Mouse (Mus musculus): ENCODE measurements around the gene Gpr171. TPM values are rescaled to one million over a fixed set of nuclear protein-coding genes. Genes with fewer than 3 reads are reported as not detected.
"Not testable (repeated sequence)": the region's sequence is repeated elsewhere in the genome, so short reads cannot be mapped to it uniquely, and the experiment has no call there.

Gene Gpr171
- polyA plus RNA-seq, 1 experiment from 2014 or later: 1.2 TPM

DNA sequence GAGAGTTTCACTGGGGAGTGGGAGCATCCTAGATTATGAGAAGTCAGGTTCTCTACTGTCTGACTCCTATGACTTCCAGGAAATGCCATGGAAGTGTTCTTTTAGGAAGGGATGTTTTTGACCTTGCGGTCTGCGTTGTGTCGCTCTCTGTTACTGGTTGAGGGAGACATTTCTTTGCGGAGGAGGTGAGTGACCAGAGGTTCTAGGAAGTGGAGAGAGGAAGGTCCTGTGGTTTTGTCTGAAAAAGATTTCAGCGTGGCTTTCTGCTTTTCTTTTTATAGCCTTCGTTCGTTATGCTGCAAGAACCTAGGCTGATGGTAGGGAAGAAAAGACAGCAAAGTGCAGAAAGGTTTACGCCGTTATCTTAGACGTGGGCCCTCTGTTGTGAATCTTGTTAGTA lies 3.1 kb downstream of the Gpr171 start:
- no peak overlapping the region for H3K4me2 ChIP-seq (ENCODE audit: low read depth, low read length)
- H3K36me3 ChIP-seq (ENCODE audit: control insufficient read depth, insufficient read depth, low read length): no peaks in the 10 kb centered on the region
- H3K9me3 ChIP-seq (ENCODE audit: control insufficient read depth, low read length): no peaks in the 10 kb centered on the region
- no peak for ATAC-seq
- H3K27me3 ChIP-seq (replicated peaks; ENCODE audit: control insufficient read depth, insufficient read depth, low read length): no peaks in the 10 kb centered on the region
- 81% methylated on average over 10 of the region's 10 CpGs for WGBS
- no peaks in the 10 kb centered on the region for H3K4me1 ChIP-seq (ENCODE audit: control insufficient read depth, insufficient read depth, low read length)
- H3K4me3 ChIP-seq (ENCODE audit: low read length): no peak overlapping the region
- no peak overlapping the region for H3K9ac ChIP-seq (ENCODE audit: low read depth, low read length)
- no peak overlapping the region for H3K27ac ChIP-seq (ENCODE audit: low read length)

DNA sequence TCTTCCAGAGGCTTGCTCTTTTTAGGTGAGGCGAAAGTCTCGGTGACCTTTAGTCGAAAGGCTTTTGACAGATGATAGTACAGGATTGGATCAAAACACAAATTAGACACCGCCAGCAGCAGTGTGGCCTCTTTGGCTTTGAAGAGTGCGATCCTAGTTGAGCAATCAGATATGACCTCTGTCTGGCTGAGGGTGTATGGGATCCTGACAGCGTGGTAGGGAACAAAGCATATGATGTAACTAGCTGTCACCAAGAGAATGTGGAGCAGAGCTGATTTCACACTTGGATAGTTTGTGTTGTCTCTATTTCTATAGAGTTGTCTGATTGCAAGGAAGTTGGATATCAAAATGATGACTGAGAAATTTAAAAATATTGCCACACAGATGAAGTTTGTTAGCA lies 4.2 kb downstream of the Gpr171 start:
- no peak for ATAC-seq
- 85% methylated on average over 6 of the region's 6 CpGs for WGBS
- no peaks in the 10 kb centered on the region for H3K27me3 ChIP-seq (replicated peaks; ENCODE audit: control insufficient read depth, insufficient read depth, low read length)

DNA sequence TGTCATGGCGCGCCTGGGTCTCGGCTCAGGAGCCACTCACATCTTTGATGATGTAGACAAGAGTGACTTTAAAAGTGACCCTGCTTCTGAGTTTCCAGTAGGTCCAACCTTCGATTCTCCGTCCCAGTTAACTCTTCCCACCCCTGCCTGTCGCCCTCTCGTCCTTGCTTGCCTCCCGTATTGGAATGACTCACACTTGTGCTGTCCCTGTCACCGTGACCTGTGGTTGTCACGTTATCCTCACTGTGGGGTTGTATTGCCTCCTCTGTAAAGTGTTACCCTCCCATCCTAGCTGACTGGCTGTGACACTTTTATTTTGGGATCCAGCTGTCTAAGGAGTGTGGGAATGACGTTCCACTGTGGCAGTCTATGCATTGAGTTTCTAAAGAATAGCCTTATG lies 8.9 kb downstream of the Gpr171 start:
- no peak for ATAC-seq
- H3K27me3 ChIP-seq (replicated peaks; ENCODE audit: control insufficient read depth, insufficient read depth, low read length): no peaks in the 10 kb centered on the region
- H3K4me1 ChIP-seq (ENCODE audit: control insufficient read depth, insufficient read depth, low read length): no peaks in the 10 kb centered on the region
- no peak overlapping the region for H3K27ac ChIP-seq (ENCODE audit: low read length)
- no peak overlapping the region for H3K9ac ChIP-seq (ENCODE audit: low read depth, low read length)
- H3K36me3 ChIP-seq (ENCODE audit: control insufficient read depth, insufficient read depth, low read length): no peaks in the 10 kb centered on the region
- H3K4me3 ChIP-seq (ENCODE audit: low read length): no peak overlapping the region
- no peak overlapping the region for H3K4me2 ChIP-seq (ENCODE audit: low read depth, low read length)
- no peaks in the 10 kb centered on the region for H3K9me3 ChIP-seq (ENCODE audit: control insufficient read depth, low read length)
- WGBS: 79% methylated on average over 11 of the region's 11 CpGs

More for the DNA sequence above, 4.2 kb downstream of the Gpr171 start:
- Histone ChIP-seq H3K36me3 (ENCODE audit: control insufficient read depth, insufficient read depth, low read length) (no peaks in the 10 kb centered on the region), H3K27ac (ENCODE audit: low read length) (no peak overlapping the region), H3K4me1 (ENCODE audit: control insufficient read depth, insufficient read depth, low read length) (no peaks in the 10 kb centered on the region), H3K4me3 (ENCODE audit: low read length) (no peak overlapping the region), H3K9me3 (ENCODE audit: control insufficient read depth, low read length) (no peaks in the 10 kb centered on the region), H3K4me2 (ENCODE audit: low read depth, low read length) (no peak overlapping the region), H3K9ac (ENCODE audit: low read depth, low read length) (no peak overlapping the region)

DNA sequence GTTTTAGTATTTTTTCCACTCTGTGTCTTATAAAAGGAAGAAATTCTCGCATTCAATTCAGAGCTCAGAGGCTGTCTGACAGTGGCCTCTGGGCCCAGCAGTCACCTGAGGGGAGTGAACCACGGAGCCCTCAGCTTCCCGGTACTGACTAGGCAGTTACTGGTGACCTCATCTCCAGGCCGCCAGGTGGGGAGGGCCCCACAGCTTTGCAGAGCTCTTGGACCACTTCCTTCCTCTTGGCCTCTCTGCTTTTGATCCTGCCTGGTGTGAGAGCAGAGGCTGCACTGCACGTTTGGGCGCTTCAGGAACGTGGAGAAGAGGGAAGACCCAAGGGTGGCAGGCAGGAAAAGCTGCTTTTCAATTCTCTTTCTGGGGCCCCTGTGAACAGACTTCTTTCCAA lies 20.7 kb downstream of the Gpr171 start:
- ATAC-seq: peak; percentile 94
- Histone ChIP-seq H3K4me3 (ENCODE audit: low read length) (no peak overlapping the region; the same call in 1 of the 2 replicates), H3K4me2 (ENCODE audit: low read depth, low read length) (no peak overlapping the region)

GRCm38 (mm10) chr3:59080293-59080916 lies 21.2 kb downstream of the Gpr171 start:
- no peaks in the 10 kb centered on the region for H3K9me3 ChIP-seq (ENCODE audit: control insufficient read depth, low read length)
- H3K4me3 ChIP-seq (ENCODE audit: low read length): no peak overlapping the region; the same call in 1 of the 2 replicates
- no peaks in the 10 kb centered on the region for H3K27me3 ChIP-seq (replicated peaks; ENCODE audit: control insufficient read depth, insufficient read depth, low read length)
- peak; percentile 24; the same call in 1 of the 2 replicates for ATAC-seq
- H3K27ac ChIP-seq (ENCODE audit: low read length): no peak overlapping the region
- H3K4me2 ChIP-seq (ENCODE audit: low read depth, low read length): no peak overlapping the region
- 34% methylated on average over 6 of the region's 6 CpGs for WGBS
- no peaks in the 10 kb centered on the region for H3K36me3 ChIP-seq (ENCODE audit: control insufficient read depth, insufficient read depth, low read length)
- no peak overlapping the region for H3K9ac ChIP-seq (ENCODE audit: low read depth, low read length)
- H3K4me1 ChIP-seq (ENCODE audit: control insufficient read depth, insufficient read depth, low read length): peaks cover 9% of the 10 kb centered on the region; the same call in 1 of the 2 replicates

More for the DNA sequence above, 20.7 kb downstream of the Gpr171 start:
- no peaks in the 10 kb centered on the region for H3K36me3 ChIP-seq (ENCODE audit: control insufficient read depth, insufficient read depth, low read length)
- peak overlapping the region; percentile 24; the same call in 1 of the 2 replicates for H3K9ac ChIP-seq (ENCODE audit: low read depth, low read length)
- no peaks in the 10 kb centered on the region for H3K9me3 ChIP-seq (ENCODE audit: control insufficient read depth, low read length)
- H3K27ac ChIP-seq (ENCODE audit: low read length): no peak overlapping the region
- WGBS: 30% methylated on average over 7 of the region's 7 CpGs
- no peaks in the 10 kb centered on the region for H3K27me3 ChIP-seq (replicated peaks; ENCODE audit: control insufficient read depth, insufficient read depth, low read length)
- H3K4me1 ChIP-seq (ENCODE audit: control insufficient read depth, insufficient read depth, low read length): peaks cover 9% of the 10 kb centered on the region; the same call in 1 of the 2 replicates

GRCm38 (mm10) chr3:59079327-59079726 lies 22.3 kb downstream of the Gpr171 start:
- ATAC-seq: no peak
- 41% methylated on average over 4 of the region's 4 CpGs for WGBS
- Histone ChIP-seq H3K9me3 (ENCODE audit: control insufficient read depth, low read length) (no peaks in the 10 kb centered on the region), H3K27ac (ENCODE audit: low read length) (no peak overlapping the region), H3K4me2 (ENCODE audit: low read depth, low read length) (no peak overlapping the region), H3K9ac (ENCODE audit: low read depth, low read length) (no peak overlapping the region), H3K4me1 (ENCODE audit: control insufficient read depth, insufficient read depth, low read length) (peaks cover 9% of the 10 kb centered on the region; the same call in 1 of the 2 replicates), H3K27me3 (replicated peaks; ENCODE audit: control insufficient read depth, insufficient read depth, low read length) (no peaks in the 10 kb centered on the region), H3K4me3 (ENCODE audit: low read length) (no peak overlapping the region), H3K36me3 (ENCODE audit: control insufficient read depth, insufficient read depth, low read length) (no peaks in the 10 kb centered on the region)

GRCm38 (mm10) chr3:59078585-59078984 lies 23.0 kb downstream of the Gpr171 start:
- WGBS: 61% methylated on average over 11 of the region's 11 CpGs
- no peak overlapping the region for H3K27ac ChIP-seq (ENCODE audit: low read length)
- no peak overlapping the region for H3K4me3 ChIP-seq (ENCODE audit: low read length)
- no peak for ATAC-seq
- no peaks in the 10 kb centered on the region for H3K9me3 ChIP-seq (ENCODE audit: control insufficient read depth, low read length)
- no peak overlapping the region for H3K4me2 ChIP-seq (ENCODE audit: low read depth, low read length)
- no peak overlapping the region for H3K9ac ChIP-seq (ENCODE audit: low read depth, low read length)
- peaks cover 9% of the 10 kb centered on the region; the same call in 1 of the 2 replicates for H3K4me1 ChIP-seq (ENCODE audit: control insufficient read depth, insufficient read depth, low read length)
- no peaks in the 10 kb centered on the region for H3K27me3 ChIP-seq (replicated peaks; ENCODE audit: control insufficient read depth, insufficient read depth, low read length)
- no peaks in the 10 kb centered on the region for H3K36me3 ChIP-seq (ENCODE audit: control insufficient read depth, insufficient read depth, low read length)

DNA sequence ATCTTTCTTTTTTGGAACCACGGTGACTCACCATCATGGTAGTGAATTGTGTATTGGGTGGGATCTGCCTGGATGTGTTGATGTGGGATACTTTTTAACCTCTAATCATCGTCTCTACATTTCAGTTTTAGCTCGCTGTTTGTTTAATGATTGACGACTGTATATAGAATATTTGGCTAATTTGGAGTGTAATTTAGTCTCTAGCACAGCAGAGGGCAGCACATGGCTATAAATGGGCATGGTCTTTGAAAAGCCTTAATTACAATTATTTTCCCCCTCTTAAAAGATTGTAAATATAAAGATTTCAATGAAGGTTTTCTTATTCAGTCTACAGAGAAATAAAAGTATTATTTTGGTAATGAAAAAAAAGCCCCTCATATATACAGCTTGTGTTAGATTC lies 24.3 kb downstream of the Gpr171 start:
- ATAC-seq: no peak
- no peak overlapping the region for H3K9ac ChIP-seq (ENCODE audit: low read depth, low read length)
- WGBS: 45% methylated on average over 4 of the region's 4 CpGs
- H3K4me2 ChIP-seq (ENCODE audit: low read depth, low read length): no peak overlapping the region
- H3K4me1 ChIP-seq (ENCODE audit: control insufficient read depth, insufficient read depth, low read length): peaks cover 9% of the 10 kb centered on the region; the same call in 1 of the 2 replicates
- no peaks in the 10 kb centered on the region for H3K9me3 ChIP-seq (ENCODE audit: control insufficient read depth, low read length)
- no peak overlapping the region for H3K4me3 ChIP-seq (ENCODE audit: low read length)
- no peaks in the 10 kb centered on the region for H3K36me3 ChIP-seq (ENCODE audit: control insufficient read depth, insufficient read depth, low read length)
- H3K27me3 ChIP-seq (replicated peaks; ENCODE audit: control insufficient read depth, insufficient read depth, low read length): no peaks in the 10 kb centered on the region
- H3K27ac ChIP-seq (ENCODE audit: low read length): no peak overlapping the region

DNA sequence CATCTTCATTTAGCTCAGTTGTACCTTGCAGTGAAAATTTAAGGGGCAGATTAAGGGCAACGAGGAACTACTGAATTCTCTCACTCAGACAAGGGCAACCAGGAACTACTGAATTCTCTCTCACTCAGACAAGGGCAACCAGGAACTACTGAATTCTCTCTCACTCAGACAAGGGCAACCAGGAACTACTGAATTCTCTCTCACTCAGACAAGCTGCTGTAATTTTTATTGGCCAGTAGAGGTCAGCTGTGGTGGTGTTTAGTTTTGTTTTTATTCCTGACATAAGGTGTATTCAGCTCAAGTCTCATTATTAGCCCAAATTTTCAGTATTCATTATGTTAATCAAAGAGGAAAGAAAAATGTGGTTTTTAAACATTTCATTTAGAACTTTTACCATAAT lies 32.5 kb downstream of the Gpr171 start:
- not testable (repeated sequence) for H3K9me3 ChIP-seq (ENCODE audit: control insufficient read depth, low read length); H3K4me2 ChIP-seq (ENCODE audit: low read depth, low read length); H3K27ac ChIP-seq (ENCODE audit: low read length); H3K9ac ChIP-seq (ENCODE audit: low read depth, low read length); H3K36me3 ChIP-seq (ENCODE audit: control insufficient read depth, insufficient read depth, low read length); H3K27me3 ChIP-seq (replicated peaks; ENCODE audit: control insufficient read depth, insufficient read depth, low read length); H3K4me3 ChIP-seq (ENCODE audit: low read length); H3K4me1 ChIP-seq (ENCODE audit: control insufficient read depth, insufficient read depth, low read length); ATAC-seq
- 73% methylated on average over 1 of the region's 1 CpGs for WGBS

All from intestine, embryonic 16.5 days (tissue).